Mouse (Mus musculus) megakaryocyte, embryonic 14.5 days (primary cell): ENCODE data around the gene Npas3.

Experiments used
- FLI1 ChIP-seq: IDR thresholded peaks from 2 replicates; pipeline ENCODE4 v1.6.1; 2012; ENCODE audit warnings: low read length, inconsistent platforms, mixed read lengths
- GATA1 ChIP-seq: IDR thresholded peaks from 3 replicates; pipeline ENCODE4 v1.6.1; 2012; ENCODE audit warnings: mixed read lengths, low read length, inconsistent platforms, borderline replicate concordance

GRCm38 (mm10) chr12:53248796-53249195 lies 319 bp downstream of the Npas3 start:
- TF ChIP-seq FLI1 = no peak
- no peak for TF ChIP-seq GATA1
